Mouse (Mus musculus) layer of hippocampus, adult 18-20 months (tissue): ENCODE measurements at regions not wholly inside any gene's neighbourhood (a gene's known extent, or its start where the extent isn't known, plus 50 kb on each side); places are given as distances from the start of the nearest gene placed in this dataset.
A peak's percentile ranks its signal among the peaks of the same experiment; 100 is the strongest.

Source experiments
- DNase-seq, 2 experiments: peaks; one replicate each; pipeline ENCODE4 v3.0.0; 2022; ENCODE audit warnings: low spot score in 2 of 2

DNA sequence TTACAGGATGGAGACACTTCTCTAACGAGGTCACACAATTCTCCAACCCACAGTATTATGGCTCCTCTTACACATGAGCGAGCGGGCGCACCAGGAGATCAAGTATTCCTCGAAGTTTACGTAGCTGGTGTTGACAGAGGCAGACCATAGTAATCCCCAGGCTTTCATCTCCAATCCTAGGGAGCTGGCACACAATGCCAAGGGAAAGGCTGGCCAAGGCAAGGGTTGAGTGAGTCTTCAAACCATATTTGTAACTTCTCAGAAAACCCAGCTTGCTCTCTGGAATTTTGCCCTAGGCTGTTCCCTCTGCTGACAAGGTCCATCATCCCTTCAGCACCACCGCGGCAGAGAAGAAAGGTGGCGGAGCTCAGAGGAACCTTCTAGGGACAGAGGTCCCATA, 94.0 kb downstream of the Hes1 start:
- DNase-seq, result no peak

DNA sequence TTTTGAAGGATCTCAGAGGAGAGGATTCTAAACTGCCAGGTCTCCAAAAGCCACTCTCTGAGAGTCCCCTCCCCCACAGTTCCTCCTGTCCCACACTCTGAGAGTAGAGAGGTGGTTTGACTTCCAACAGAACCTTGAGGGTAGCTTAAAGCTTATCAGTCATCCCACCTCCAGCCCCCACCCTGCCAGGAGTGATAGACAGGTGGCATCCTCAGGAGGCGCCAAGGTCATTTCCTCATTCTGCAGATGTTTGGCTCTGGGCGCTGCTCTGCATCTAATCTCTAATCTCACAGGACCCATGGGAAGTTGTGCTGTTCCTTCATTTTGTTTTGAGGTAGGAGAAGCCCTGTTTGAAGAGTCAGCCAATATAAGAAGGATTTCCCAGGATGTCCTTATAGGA, 96.2 kb downstream of the Hes1 start:
- no peak for DNase-seq

DNA sequence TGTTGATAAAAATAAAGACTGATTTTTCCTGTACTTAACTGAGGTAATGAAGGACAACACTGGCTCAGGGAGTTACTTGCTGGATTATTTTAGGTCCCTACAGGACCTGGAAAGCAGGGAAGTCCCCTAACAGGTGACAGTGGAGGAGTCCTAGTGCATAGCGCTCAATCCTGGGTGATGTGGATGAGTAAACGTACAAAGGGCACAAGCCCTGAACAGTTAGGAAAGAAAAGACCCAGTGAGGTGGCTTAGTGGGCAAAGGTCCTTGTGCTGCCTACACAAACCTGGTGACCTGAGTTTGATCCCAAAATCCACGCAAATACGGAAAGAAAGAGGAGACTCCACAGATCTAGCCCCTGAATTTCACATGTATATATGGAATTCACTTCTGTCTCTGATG, 99.1 kb downstream of the Hes1 start:
- DNase-seq, result no peak

DNA sequence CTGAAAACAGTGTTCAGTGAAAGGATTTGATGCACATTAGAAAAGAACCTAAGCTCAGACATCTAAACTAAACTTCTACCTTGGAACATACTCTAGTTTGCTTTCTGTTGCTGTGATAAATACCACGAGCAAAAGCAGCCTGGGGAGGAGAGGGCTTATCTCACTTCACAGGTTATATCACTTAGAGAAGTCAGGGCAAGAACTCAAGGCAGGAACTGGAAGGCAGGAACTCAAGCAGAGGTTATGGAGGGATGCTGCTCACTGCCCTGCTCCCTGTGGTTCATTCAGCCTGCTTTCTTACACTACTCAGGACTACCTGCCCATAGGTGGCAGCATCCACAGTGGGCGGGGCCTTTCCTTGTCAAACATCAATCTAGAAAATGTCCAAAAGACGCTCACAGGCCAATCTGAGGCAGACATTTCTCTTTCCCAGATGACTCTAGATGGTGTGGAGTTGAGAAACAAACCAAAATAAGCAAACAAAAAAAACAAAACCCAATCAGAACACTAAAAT, 101.5 kb downstream of the Hes1 start:
- DNase-seq, result no peak

DNA sequence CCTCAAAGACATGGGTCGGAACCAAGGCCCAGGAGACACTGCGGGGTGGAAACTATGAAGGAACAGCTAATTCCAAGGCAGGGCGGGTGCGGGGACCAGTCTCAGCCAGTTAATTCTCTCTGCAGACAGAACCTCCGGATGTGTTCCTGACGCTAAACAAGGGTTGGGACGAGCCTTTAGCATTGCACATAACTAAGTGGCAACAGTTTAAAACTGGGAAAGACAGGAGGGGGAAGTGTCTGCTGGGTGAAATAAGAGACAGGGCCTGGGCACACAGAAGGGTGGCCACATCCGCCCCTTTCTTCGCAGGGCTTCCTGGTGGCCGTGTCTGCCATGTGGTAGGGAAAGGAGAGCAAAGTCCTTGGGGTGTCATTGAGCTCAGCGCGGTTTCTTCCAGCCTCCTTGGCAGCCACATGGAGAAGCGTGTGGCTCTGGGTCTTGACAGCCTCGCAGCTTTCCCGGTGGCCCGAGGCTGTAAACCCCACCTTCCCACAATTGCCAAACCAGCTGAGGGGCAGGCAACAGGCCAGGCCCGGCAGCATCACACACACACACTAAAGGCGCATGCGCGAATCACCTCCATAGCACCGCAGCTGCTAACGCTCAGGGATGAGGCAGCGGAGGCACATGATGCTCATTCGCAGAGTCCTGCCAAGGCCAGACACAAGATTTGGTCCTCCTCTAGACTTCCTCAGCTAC, 95.8 kb downstream of the Cpn2 start:
- no peak for DNase-seq

DNA sequence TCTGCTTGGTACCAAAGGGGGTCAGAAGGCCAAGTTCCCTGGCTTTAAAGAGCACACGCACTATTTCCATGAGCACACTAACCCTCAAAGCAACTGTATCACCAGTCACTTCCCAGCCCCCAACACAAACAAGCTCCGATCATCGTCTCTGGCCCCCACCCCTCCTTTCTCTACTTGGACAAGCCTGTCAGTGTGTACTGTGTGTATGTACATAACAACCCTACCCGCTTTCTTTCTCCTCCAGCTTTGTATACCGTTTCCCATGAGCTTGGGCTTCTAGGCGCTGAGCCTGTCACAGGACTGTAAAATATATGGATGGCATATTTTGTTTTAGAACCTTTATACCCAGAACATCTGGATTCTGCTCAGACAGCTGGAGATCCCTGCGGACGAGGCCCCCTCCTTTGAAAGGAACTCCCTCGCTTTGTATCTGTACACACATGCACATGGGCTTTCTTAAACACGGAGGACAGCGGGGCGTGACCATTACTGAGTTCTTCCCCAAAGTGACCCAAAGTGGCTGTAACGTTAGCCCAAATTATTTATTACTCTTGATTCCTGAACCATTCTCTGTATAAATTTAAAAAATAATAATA, 95.1 kb downstream of the Cpn2 start:
- DNase-seq, result no peak

DNA sequence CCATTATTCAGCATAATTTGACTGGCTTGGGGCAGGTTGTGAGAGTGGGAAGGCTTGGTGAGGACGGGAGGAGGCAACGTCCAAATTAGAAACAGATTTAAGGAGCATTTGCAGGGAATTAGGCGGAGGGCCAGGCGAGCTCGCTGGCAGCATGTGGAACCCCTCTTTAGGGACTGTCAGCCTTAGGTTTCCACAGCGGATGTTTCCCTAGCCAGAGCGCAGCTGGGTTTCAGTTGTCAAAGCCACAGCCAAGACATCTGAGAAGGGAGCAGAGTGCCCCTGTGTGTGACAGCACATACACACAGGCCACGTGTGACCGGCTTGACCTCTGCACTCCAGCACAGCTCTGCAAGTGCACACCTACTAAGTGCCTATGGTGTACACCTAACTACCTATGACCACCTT, 94.5 kb downstream of the Cpn2 start:
- peak in 1 of 2 experiments; percentile 28 for DNase-seq

GRCm38 (mm10) chr16:30173953-30174874, 93.1 kb downstream of the Cpn2 start:
- DNase-seq, result no peak

DNA sequence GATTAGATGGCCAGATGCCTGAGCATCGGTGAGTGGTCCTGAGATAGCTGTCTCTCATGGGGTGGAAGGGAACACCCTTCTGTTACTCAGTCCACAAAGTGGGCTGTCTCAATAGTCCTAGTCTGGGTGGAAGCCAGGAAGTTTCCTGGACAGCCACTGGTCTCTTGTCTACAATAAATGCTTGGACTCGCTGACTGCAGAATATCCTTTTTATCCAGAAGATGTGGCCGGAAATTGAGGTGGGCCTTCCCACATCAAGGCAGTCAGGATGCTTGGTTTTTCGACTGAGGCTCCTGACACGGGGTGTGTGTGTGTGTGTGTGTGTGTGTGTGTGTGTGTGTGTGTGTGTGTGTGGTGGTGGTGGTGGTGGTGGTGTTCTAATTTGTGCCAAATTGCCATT, 91.0 kb downstream of the Cpn2 start:
- no peak for DNase-seq

DNA sequence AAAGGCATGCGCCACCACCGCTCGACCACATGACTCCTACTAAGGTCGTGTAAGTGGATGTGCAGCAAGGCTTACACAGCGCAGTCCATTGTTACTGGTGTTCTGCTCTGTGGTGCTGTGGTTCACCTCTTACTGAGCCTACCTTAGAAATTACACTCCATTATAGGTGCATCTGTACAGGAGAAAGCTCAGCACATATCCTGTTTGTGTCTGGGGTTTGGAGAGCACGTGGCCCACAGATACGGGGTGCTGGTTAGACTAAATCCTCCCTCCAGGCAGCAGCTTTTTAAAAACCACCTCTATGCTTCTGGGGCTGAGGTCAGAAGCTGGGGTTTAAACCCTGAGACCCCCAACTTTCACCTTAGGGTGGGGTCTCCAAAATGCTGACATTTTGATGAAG, 89.5 kb downstream of the Cpn2 start:
- DNase-seq, result no peak

GRCm38 (mm10) chr16:30178596-30178995, 88.7 kb downstream of the Cpn2 start:
- DNase-seq, result no peak

DNA sequence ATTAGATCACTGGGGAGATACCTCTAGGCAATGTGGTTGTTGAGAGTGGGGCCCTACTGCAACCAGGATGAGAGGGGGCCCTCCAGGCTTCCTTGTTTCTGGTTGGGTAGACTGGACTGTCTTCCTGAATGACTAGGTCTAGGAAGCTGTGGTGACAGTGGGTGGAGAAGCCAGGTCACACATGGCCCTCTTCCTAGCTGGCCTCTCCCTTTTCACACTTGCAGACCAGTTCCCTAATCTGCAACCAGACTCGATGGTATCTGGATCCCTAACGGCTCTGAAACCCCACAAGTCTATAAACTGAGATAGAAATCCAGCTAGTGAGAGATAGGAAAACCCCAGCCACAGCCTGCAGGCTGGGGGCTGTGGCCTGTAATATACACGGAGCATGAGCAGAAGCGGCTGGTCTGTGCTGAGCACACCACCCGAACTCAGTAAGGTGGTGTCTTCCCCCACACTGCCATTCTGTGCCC, 87.8 kb downstream of the Cpn2 start:
- DNase-seq, result no peak

DNA sequence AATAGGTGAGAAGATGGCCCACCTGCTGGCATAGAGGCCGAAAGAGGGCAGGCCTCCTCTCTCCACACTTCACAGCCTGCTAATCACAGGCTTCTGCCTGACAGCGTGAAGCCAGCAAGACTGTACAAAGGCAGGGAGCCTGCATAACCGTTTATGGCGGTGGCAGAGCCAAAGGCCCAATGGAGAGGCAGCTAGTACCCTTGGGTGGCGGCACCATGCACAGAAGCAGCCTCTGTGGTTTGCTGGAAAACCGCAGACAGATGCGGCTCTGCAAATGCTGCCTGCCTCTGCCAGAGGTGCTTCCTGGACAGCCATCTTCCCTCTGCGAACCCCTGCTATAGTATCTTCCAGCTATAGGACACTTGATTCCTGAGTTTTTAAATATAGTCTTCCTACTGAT, 86.2 kb downstream of the Cpn2 start:
- no peak for DNase-seq

- peak; percentile 39 to 62 for DNase-seq
Observed at GRCm38 (mm10) chr16:30184591-30185265, 82.6 kb downstream of the Cpn2 start.

DNA sequence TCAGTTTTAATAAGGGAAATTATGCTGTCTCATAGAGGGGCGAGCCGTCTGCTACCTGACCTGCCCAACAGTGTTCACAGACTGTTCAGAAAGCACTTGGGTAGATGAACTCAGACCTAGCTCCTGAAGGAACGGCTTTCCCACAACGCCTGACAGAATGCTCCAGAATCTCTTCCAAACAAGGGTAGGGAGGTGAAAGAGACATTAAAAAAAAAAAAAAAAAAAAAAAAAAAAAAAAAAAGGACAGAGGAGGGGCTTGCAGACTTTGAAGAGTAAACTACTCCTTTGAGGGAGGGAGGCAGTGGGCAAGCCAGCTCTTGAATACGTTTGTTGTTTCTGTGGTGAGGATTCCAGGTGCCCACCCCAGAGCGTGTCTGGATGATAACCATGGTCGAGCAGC, 81.6 kb downstream of the Cpn2 start:
- no peak for DNase-seq

DNA sequence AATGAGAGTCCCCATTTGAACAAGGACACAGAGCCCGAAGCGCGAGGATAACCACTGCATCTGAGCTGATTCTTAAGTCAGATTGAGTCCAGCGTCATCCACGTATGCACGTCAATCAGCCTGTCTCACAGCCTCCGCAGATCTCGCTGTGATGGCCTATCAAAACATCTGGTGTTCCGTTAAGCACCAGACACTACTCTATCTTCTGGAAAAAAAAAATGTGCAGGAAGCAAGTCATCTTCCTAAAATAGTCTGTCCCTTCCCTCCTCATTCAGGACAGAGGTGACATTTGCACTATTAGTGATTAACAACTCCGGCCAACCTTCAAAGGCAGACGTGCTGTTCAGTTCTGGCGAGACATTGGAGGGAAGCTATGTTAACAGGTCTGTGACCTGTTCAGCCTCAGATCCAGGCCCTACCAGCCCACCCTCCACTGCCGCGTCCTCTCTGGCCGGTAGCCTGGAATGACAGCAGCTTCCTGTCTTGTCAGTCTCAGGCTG, 81.0 kb downstream of the Cpn2 start:
- DNase-seq, result no peak

DNA sequence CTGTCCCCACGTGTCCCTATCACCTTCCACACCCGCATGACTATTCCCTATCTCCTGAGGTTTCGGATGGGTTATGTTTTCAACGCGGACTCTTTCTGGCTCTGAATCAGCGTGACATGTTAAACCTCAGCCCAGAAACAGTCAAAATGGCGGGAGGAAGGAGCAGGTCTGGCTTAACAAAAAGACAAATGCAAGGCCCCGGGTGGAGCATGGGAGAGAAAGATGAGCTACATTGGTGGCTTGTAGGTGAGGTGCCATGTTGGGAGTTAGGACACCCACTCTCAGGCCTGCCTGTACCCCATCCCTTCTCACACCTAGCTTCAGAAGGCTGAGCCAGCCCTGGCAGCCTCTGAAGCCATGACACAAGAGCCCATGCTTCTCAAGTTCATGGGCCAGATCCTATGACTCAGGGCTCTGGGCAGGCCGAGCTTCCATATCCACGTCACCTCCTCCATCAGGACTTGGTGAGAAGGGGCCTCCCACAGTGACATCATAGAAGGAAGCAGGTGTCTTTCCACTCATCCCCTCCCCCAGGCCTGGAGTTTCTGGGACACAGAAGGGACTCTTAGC, 80.5 kb downstream of the Cpn2 start:
- no peak for DNase-seq

GRCm38 (mm10) chr16:30187400-30187799, 79.9 kb downstream of the Cpn2 start:
- DNase-seq, result no peak

DNA sequence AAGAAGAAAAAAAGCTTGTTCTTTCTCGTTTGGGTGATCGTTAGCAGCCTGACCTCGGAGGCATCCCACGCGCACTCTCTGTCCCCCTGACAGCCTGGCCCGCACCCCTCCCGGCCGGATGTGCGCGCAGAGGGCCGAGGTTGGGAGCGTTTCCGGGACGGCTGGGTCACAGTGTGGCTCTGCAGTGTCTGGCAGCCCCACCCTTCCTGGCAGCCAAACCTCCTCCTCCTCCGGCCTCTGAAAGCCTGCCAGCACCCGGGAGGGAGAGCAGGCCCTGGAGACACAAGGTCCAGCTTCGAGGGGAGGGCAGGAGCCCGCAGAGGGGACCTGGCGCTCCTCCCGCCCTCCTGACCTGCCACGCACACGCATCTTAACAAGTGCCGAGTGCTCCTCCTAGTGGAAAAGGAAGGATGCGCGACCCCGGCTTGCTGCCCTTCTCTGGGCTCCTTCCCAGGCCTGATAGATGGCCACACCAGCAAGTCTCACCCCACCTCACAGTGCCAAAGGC, 79.3 kb downstream of the Cpn2 start:
- DNase-seq, result peak; percentile 71 to 91

- peak; percentile 46 to 74 for DNase-seq
Observed at GRCm38 (mm10) chr16:30188769-30189430, 78.4 kb downstream of the Cpn2 start.
